Mouse (Mus musculus) limb, embryonic 13.5 days (tissue): ENCODE results near the gene Rad51b. TPM values are rescaled to one million over a fixed set of nuclear protein-coding genes. Genes with fewer than 3 reads are reported as not detected.
A peak's percentile ranks its signal among the peaks of the same experiment; 100 is the strongest.

Experiments used
- ATAC-seq: fragments of 200-750 bp; cut with Nextera tagmentation; 2 replicates; pipeline ENCODE4 v1.8.0; 2017; ENCODE audit warnings: low read depth, moderate number of reproducible peaks, moderate TSS enrichment; ENCODE audit not compliant: low FRiP score
- H3K27ac ChIP-seq: fragments of 300-500 bp; sonication (generic); 2 replicates; pipeline ENCODE4 v1.5.1; 2015; ENCODE audit warnings: inconsistent platforms, mild to moderate bottlenecking, moderate library complexity
- H3K27me3 ChIP-seq: fragments of 300-500 bp; sonication (generic); 2 replicates; pipeline ENCODE4 v1.6.1; 2015; ENCODE audit warnings: mild to moderate bottlenecking, inconsistent platforms
- H3K36me3 ChIP-seq: fragments of 300-500 bp; sonication (generic); 2 replicates; pipeline ENCODE4 v1.6.1; 2015; ENCODE audit warnings: inconsistent platforms, mild to moderate bottlenecking, moderate library complexity
- H3K4me1 ChIP-seq: fragments of 300-500 bp; sonication (generic); 2 replicates; pipeline ENCODE4 v1.6.1; 2015; ENCODE audit warnings: inconsistent platforms
- H3K4me2 ChIP-seq: fragments of 300-500 bp; sonication (generic); replicated peaks from 2 replicates; pipeline ENCODE4 v1.6.1; 2015; ENCODE audit warnings: inconsistent platforms, mild to moderate bottlenecking, moderate library complexity
- H3K4me3 ChIP-seq: fragments of 300-500 bp; sonication (generic); 2 replicates; pipeline ENCODE4 v1.5.1; 2015; ENCODE audit warnings: moderate library complexity, mild to moderate bottlenecking, inconsistent platforms
- H3K9ac ChIP-seq: fragments of 300-500 bp; sonication (generic); 2 replicates; pipeline ENCODE4 v1.6.1; 2015; ENCODE audit warnings: mild to moderate bottlenecking, inconsistent platforms
- H3K9me3 ChIP-seq: fragments of 300-500 bp; sonication (generic); 2 replicates; pipeline ENCODE4 v1.6.1; 2016; ENCODE audit warnings: inconsistent platforms
- WGBS: fragments of 180-500 bp; shearing (Covaris S2); methylation state at CpG from one replicate; pipeline ENCODE4 v1.1.7; 2015; 5-methylcytosine and 5-hydroxymethylcytosine counted together
- polyA plus RNA-seq: library from polyadenylated mRNA; unstranded; fragments of >200 nt; fragmentation: Nextera tagmentation; extraction: Ambion mirVana; gene quantifications from 2 replicates; pipeline ENCODE4 v1.2.1, GENCODE M21; 2015

Gene Rad51b
- polyA plus RNA-seq, 1 experiment from 2014 or later = 7.6 TPM

GRCm38 (mm10) chr12:79357631-79358030 lies 60.5 kb downstream of the Rad51b start:
- H3K4me3 ChIP-seq = no peak overlapping the region
- no peaks in the 10 kb centered on the region for H3K27me3 ChIP-seq
- no peaks in the 10 kb centered on the region for H3K36me3 ChIP-seq
- H3K4me1 ChIP-seq = peaks cover 31% of the 10 kb centered on the region; the same call in 1 of the 2 replicates
- no peaks in the 10 kb centered on the region for H3K9me3 ChIP-seq
- WGBS = 87% methylated on average over 5 of the region's 5 CpGs
- ATAC-seq = no peak
- H3K4me2 ChIP-seq = no peak overlapping the region
- H3K27ac ChIP-seq = no peak overlapping the region
- H3K9ac ChIP-seq = no peak overlapping the region

- peaks cover 26% of the 10 kb centered on the region; the same call in 1 of the 2 replicates for H3K4me1 ChIP-seq
These were observed 61.6 kb downstream of the Rad51b start for GRCm38 (mm10) chr12:79358613-79359218.

GRCm38 (mm10) chr12:79359404-79359803 lies 62.3 kb downstream of the Rad51b start:
- no peaks in the 10 kb centered on the region for H3K36me3 ChIP-seq
- H3K9ac ChIP-seq = no peak overlapping the region

More at GRCm38 (mm10) chr12:79358613-79359218, 61.6 kb downstream of the Rad51b start:
- H3K4me2 ChIP-seq = no peak overlapping the region
- H3K36me3 ChIP-seq = no peaks in the 10 kb centered on the region
- ATAC-seq = peak; percentile 76
- H3K27me3 ChIP-seq = no peaks in the 10 kb centered on the region
- 22% methylated on average over 8 of the region's 10 CpGs for WGBS
- H3K9me3 ChIP-seq = no peaks in the 10 kb centered on the region
- H3K4me3 ChIP-seq = no peak overlapping the region
- H3K9ac ChIP-seq = no peak overlapping the region
- H3K27ac ChIP-seq = no peak overlapping the region

GRCm38 (mm10) chr12:79362219-79362618 lies 65.1 kb downstream of the Rad51b start:
- Histone ChIP-seq H3K4me2 (no peak overlapping the region), H3K27ac (no peak overlapping the region), H3K9ac (no peak overlapping the region), H3K9me3 (peaks cover 2% of the 10 kb centered on the region; the same call in 1 of the 2 replicates), H3K4me1 (peaks cover 7% of the 10 kb centered on the region), H3K27me3 (no peaks in the 10 kb centered on the region), H3K36me3 (no peaks in the 10 kb centered on the region), H3K4me3 (no peak overlapping the region)
- ATAC-seq = no peak
- WGBS = 68% methylated on average over 1 of the region's 1 CpGs

More at GRCm38 (mm10) chr12:79359404-79359803, 62.3 kb downstream of the Rad51b start:
- Histone ChIP-seq H3K27me3 (no peaks in the 10 kb centered on the region), H3K4me1 (peaks cover 20% of the 10 kb centered on the region; the same call in 1 of the 2 replicates), H3K4me2 (no peak overlapping the region), H3K9me3 (no peaks in the 10 kb centered on the region), H3K4me3 (no peak overlapping the region), H3K27ac (no peak overlapping the region)
- no peak for ATAC-seq
- 100% methylated on average over 2 of the region's 2 CpGs for WGBS

- Histone ChIP-seq H3K4me3 (no peak overlapping the region), H3K4me2 (no peak overlapping the region), H3K9ac (no peak overlapping the region), H3K36me3 (no peaks in the 10 kb centered on the region), H3K27me3 (no peaks in the 10 kb centered on the region), H3K9me3 (peaks cover 7% of the 10 kb centered on the region; the same call in 1 of the 2 replicates), H3K27ac (no peak overlapping the region), H3K4me1 (peaks cover 7% of the 10 kb centered on the region)
- no peak for ATAC-seq
- WGBS = 90% methylated on average over 2 of the region's 2 CpGs
These were observed 67.2 kb downstream of the Rad51b start for GRCm38 (mm10) chr12:79364284-79364683.

- Histone ChIP-seq H3K4me3 (no peak overlapping the region), H3K27me3 (no peaks in the 10 kb centered on the region), H3K27ac (no peak overlapping the region), H3K4me2 (no peak overlapping the region), H3K9ac (no peak overlapping the region), H3K4me1 (peaks cover 27% of the 10 kb centered on the region), H3K36me3 (no peaks in the 10 kb centered on the region), H3K9me3 (peaks cover 7% of the 10 kb centered on the region; the same call in 1 of the 2 replicates)
- WGBS = 80% methylated on average over 3 of the region's 3 CpGs
- ATAC-seq = no peak
These were observed 71.7 kb downstream of the Rad51b start for GRCm38 (mm10) chr12:79368818-79369217.

GRCm38 (mm10) chr12:79369512-79370165 lies 72.6 kb downstream of the Rad51b start:
- no peak overlapping the region for H3K27ac ChIP-seq
- 73% methylated on average over 7 of the region's 7 CpGs for WGBS
- ATAC-seq = no peak
- no peaks in the 10 kb centered on the region for H3K27me3 ChIP-seq
- peaks cover 26% of the 10 kb centered on the region for H3K4me1 ChIP-seq
- H3K4me3 ChIP-seq = no peak overlapping the region
- no peak overlapping the region for H3K9ac ChIP-seq
- no peaks in the 10 kb centered on the region for H3K36me3 ChIP-seq
- H3K9me3 ChIP-seq = peaks cover 7% of the 10 kb centered on the region; the same call in 1 of the 2 replicates
- H3K4me2 ChIP-seq = no peak overlapping the region

GRCm38 (mm10) chr12:79372697-79373096 lies 75.6 kb downstream of the Rad51b start:
- WGBS = 35% methylated on average over 5 of the region's 5 CpGs
- Histone ChIP-seq H3K4me2 (no peak overlapping the region), H3K4me3 (no peak overlapping the region), H3K27me3 (no peaks in the 10 kb centered on the region), H3K36me3 (no peaks in the 10 kb centered on the region), H3K9ac (no peak overlapping the region), H3K4me1 (peaks cover 30% of the 10 kb centered on the region), H3K27ac (0 out of 2 replicates have a peak overlapping the region, but pooled peaks have one; percentile 6), H3K9me3 (0 out of 2 replicates have a peak, but pooled peaks cover under 1% of the 10 kb centered on the region)
- ATAC-seq = no peak

GRCm38 (mm10) chr12:79377378-79377777 lies 80.3 kb downstream of the Rad51b start:
- Histone ChIP-seq H3K4me3 (no peak overlapping the region), H3K36me3 (no peaks in the 10 kb centered on the region), H3K27me3 (no peaks in the 10 kb centered on the region), H3K9me3 (no peaks in the 10 kb centered on the region), H3K9ac (no peak overlapping the region), H3K4me1 (peaks cover 33% of the 10 kb centered on the region), H3K4me2 (no peak overlapping the region), H3K27ac (no peak overlapping the region; the same call in 1 of the 2 replicates)
- WGBS = 46% methylated on average over 1 of the region's 1 CpGs
- no peak for ATAC-seq

- WGBS = 12% methylated on average over 4 of the region's 4 CpGs
- Histone ChIP-seq H3K4me2 (no peak overlapping the region), H3K4me3 (no peak overlapping the region), H3K9me3 (no peaks in the 10 kb centered on the region), H3K27me3 (no peaks in the 10 kb centered on the region), H3K27ac (peak overlapping the region; percentile 23; the same call in 1 of the 2 replicates), H3K36me3 (no peaks in the 10 kb centered on the region), H3K9ac (no peak overlapping the region), H3K4me1 (peaks cover 30% of the 10 kb centered on the region)
- ATAC-seq = peak; percentile 48; the same call in 1 of the 2 replicates
These were observed 80.8 kb downstream of the Rad51b start for GRCm38 (mm10) chr12:79377861-79378260.

- H3K9me3 ChIP-seq = no peaks in the 10 kb centered on the region
- 69% methylated on average over 1 of the region's 1 CpGs for WGBS
- no peak for ATAC-seq
These were observed 83.1 kb downstream of the Rad51b start for GRCm38 (mm10) chr12:79380190-79380589.

GRCm38 (mm10) chr12:79381489-79381888 lies 84.4 kb downstream of the Rad51b start:
- Histone ChIP-seq H3K4me1 (peaks cover 43% of the 10 kb centered on the region), H3K36me3 (no peaks in the 10 kb centered on the region), H3K9ac (no peak overlapping the region), H3K4me2 (no peak overlapping the region), H3K4me3 (no peak overlapping the region), H3K9me3 (no peaks in the 10 kb centered on the region), H3K27ac (no peak overlapping the region), H3K27me3 (no peaks in the 10 kb centered on the region)
- WGBS = 57% methylated on average over 3 of the region's 3 CpGs
- ATAC-seq = no peak

More at GRCm38 (mm10) chr12:79380190-79380589, 83.1 kb downstream of the Rad51b start:
- Histone ChIP-seq H3K36me3 (no peaks in the 10 kb centered on the region), H3K9ac (no peak overlapping the region), H3K4me1 (peaks cover 43% of the 10 kb centered on the region), H3K4me3 (no peak overlapping the region), H3K4me2 (no peak overlapping the region), H3K27ac (no peak overlapping the region), H3K27me3 (no peaks in the 10 kb centered on the region)
